Mouse (Mus musculus) cerebellum, postnatal 36 days (tissue): ENCODE results near the gene Kynu.
A peak's percentile ranks its signal among the peaks of the same experiment; 100 is the strongest.

Experiments used
- DNase-seq, 2 experiments: peaks; one replicate each; pipeline ENCODE4 v3.0.0; 2021 to 2022; ENCODE audit warnings: mixed read lengths in 2 of 2

Gene Kynu

GRCm38 (mm10) chr2:43669588-43669987 lies 114.5 kb downstream of the Kynu start:
- no peak for DNase-seq

GRCm38 (mm10) chr2:43673619-43674018 lies 118.5 kb downstream of the Kynu start:
- DNase-seq = peak; percentile 32 to 61

GRCm38 (mm10) chr2:43674098-43674497 lies 119.0 kb downstream of the Kynu start:
- DNase-seq = no peak

- no peak for DNase-seq
Observed at GRCm38 (mm10) chr2:43675277-43675676, 120.1 kb downstream of the Kynu start.

- DNase-seq = no peak
Observed at GRCm38 (mm10) chr2:43690402-43690801, 135.3 kb downstream of the Kynu start.

GRCm38 (mm10) chr2:43691290-43691689 lies 136.2 kb downstream of the Kynu start:
- no peak for DNase-seq

GRCm38 (mm10) chr2:43695635-43696034 lies 140.5 kb downstream of the Kynu start:
- DNase-seq = no peak

GRCm38 (mm10) chr2:43712611-43713138 lies 157.5 kb downstream of the Kynu start:
- no peak for DNase-seq

GRCm38 (mm10) chr2:43722446-43723103 lies 167.4 kb downstream of the Kynu start:
- DNase-seq = peak; percentile 52 to 71

- no peak for DNase-seq
Observed at GRCm38 (mm10) chr2:43723104-43723541, 168.0 kb downstream of the Kynu start.

- no peak for DNase-seq
Observed at GRCm38 (mm10) chr2:43727181-43727580, 172.1 kb downstream of the Kynu start.

- no peak for DNase-seq
Observed at GRCm38 (mm10) chr2:43727693-43728092, 172.6 kb downstream of the Kynu start.

GRCm38 (mm10) chr2:43728831-43729230 lies 173.7 kb downstream of the Kynu start:
- no peak for DNase-seq
